Mouse (Mus musculus): ENCODE measurements at regions not wholly inside any gene's neighbourhood (a gene's known extent, or its start where the extent isn't known, plus 50 kb on each side); places are given as distances from the start of the nearest gene placed in this dataset.

GRCm38 (mm10) chr8:103344871-103345270 lies 559.4 kb upstream of the Cdh11 start:
- no peak for TF ChIP-seq CTCF (IDR thresholded peaks at IDR 0.05; ENCODE audit: control insufficient read depth, insufficient read depth, insufficient read length)
- no peak for TF ChIP-seq MAX (IDR thresholded peaks at IDR 0.05)
- no peak for TF ChIP-seq USF1 (IDR thresholded peaks at IDR 0.05; ENCODE audit: low read depth)

All from C2C12 (cell line).